Mouse (Mus musculus) megakaryocyte progenitor cell, adult 5-6 weeks (primary cell): ENCODE measurements at regions not wholly inside any gene's neighbourhood (a gene's known extent, or its start where the extent isn't known, plus 50 kb on each side); places are given as distances from the start of the nearest gene placed in this dataset.

Source experiments
- ATAC-seq: replicated peaks from 2 replicates; pipeline ENCODE4 v1.8.0; 2016; ENCODE audit warnings: mild to moderate bottlenecking, moderate TSS enrichment, inconsistent platforms; ENCODE audit not compliant: poor library complexity

DNA sequence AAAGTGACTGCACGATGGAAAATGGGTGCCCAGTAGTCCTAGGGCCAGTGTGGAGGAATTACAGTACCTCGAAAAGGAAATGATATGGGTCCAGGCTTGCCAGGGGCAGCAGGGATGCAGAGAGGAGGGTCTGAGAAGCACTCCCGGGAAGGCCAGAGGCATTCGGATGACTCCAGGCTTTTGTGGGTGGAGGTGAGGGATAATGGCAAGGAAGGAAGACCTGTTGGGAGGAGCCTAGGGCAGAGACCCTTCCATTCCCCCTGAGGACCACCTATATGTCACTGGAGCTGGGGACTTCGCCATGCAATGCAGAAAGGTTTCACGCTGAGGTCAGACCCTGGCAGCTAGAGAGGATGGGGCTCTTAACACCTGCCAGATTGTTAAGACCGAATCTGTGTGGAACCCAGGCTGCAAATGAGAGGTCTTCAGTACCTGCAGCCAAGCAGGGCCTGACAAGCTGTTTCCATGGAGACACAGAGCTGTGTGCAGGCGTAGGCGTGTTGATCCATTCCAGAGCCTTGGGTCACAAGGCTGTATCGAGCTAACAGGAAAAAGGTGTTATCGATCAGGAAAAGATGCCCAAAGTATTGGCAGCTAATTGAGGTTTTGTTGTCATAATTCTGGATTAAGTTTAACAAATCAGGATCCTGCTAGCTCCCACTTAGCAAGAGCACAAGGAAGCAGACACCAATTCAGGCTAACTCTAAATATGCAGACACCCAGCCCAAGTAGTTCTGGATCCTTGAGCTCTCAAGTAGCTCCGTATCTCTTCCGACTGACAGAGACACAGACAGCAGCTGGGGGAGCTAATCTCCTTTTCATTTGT is 59.2 kb upstream of the Mkln1 start:
- ATAC-seq = no peak

DNA sequence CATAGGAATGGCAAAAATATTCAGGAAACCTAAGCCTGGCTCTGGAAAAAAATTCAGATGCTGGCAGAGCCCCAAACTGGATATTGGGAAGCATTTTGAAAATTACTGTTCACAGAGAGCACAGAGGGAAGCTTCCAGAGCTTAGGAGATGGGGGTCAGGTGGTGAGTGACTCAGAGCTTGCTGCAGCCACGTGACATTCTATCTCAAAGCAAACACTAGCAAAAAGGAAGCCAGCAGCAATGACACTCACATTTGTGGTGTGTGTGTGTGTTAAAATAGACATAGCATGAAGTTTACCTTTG is 58.6 kb upstream of the Mkln1 start:
- no peak for ATAC-seq

- no peak for ATAC-seq
These were observed 53.0 kb upstream of the Mkln1 start for GRCm38 (mm10) chr6:31345366-31346084.

GRCm38 (mm10) chr6:31348333-31348732 is 50.2 kb upstream of the Mkln1 start:
- ATAC-seq = no peak
